Mouse (Mus musculus) ES-Bruce4 (cell line): ENCODE results near the gene 1110002E22Rik.

ENCODE experiments used
- CTCF ChIP-seq: IDR thresholded peaks from one replicate; pipeline ENCODE4 v1.8.1; 2011; ENCODE audit warnings: low read depth, low read length
- EP300 ChIP-seq: IDR thresholded peaks from 2 replicates; pipeline ENCODE4 v1.6.1; 2011; ENCODE audit warnings: low read depth, low read length; ENCODE audit not compliant: insufficient read depth
- POLR2A ChIP-seq: IDR thresholded peaks from one replicate; pipeline ENCODE4 v1.8.1; 2011; ENCODE audit warnings: low read length; ENCODE audit not compliant: insufficient read depth

GRCm38 (mm10) chr3:138064732-138065645 is at the start of gene 1110002E22Rik:
- no peak for TF ChIP-seq EP300
- TF ChIP-seq CTCF: no peak
- TF ChIP-seq POLR2A: no peak
